9 mouse cellular contexts compared by ENCODE assay signal in genomic region chr15:24724664-24725063, GRCm38 (mm10).
DNase-seq lines count a peak whose midpoint lies in the region; ATAC-seq and TF ChIP-seq lines count a peak whose summit lies in the region.
"Had no signal": no experiment of that assay in that cellular context is flagged by ENCODE, and none has a peak within 500 bp of the region (broad histone marks: within the 10 kb centered on the region; RNA-seq: fewer than 3 reads in every experiment).

No protein-coding gene starts in this region.

- no peak for ATAC-seq in heart, postnatal 0 days (ENCODE audit: insufficient read depth, low read depth)

- no peak for TF ChIP-seq EP300 in heart, postnatal 0 days (IDR thresholded peaks at IDR 0.05; ENCODE audit: low read depth)

- no peak overlapping the region for H3K27ac ChIP-seq in heart, postnatal 0 days (ENCODE audit: low read depth)
- H3K27ac ChIP-seq: heart, embryonic 13.5 days had no signal

- peak; percentile 42 for TF ChIP-seq CTCF in heart, postnatal 0 days (IDR thresholded peaks at IDR 0.05; ENCODE audit: low read depth)
- TF ChIP-seq CTCF in E14TG2a.4 (conservative IDR thresholded peaks at IDR 0.05; ENCODE audit: low read length) = peak; percentile 40

- no peaks in the 10 kb centered on the region for H3K27me3 ChIP-seq in heart, postnatal 0 days (ENCODE audit: control insufficient read depth, insufficient read depth, low read length)
- H3K27me3 ChIP-seq in E14TG2a.4 (ENCODE audit: insufficient read depth, low read length) = no peaks in the 10 kb centered on the region
- H3K27me3 ChIP-seq: heart, embryonic 13.5 days had no signal

- DNase-seq in heart, postnatal 0 days (ENCODE audit: low spot score) = no peak
- DNase-seq in heart, postnatal 25 days (ENCODE audit: low spot score) = no peak
- DNase-seq in cerebellum, adult 9-10 months = peak; percentile 19
- DNase-seq in gastrocnemius, postnatal 10 days = peak; percentile 26
- peak; percentile 7 to 27 for DNase-seq in left cerebral cortex, postnatal 36 days (ENCODE audit: low spot score in 2 of 2)
- DNase-seq in ovary, postnatal 14 days (ENCODE audit: low spot score) = peak; percentile 9
- DNase-seq in spleen, postnatal 4 days (ENCODE audit: low spot score in 2 of 2) = no peak

- H3K4me1 ChIP-seq in heart, postnatal 0 days (ENCODE audit: control insufficient read depth, insufficient read depth) = no peaks in the 10 kb centered on the region
- H3K4me1 ChIP-seq in E14TG2a.4 (replicated peaks; ENCODE audit: low read depth, low read length) = no peaks in the 10 kb centered on the region
- H3K4me1 ChIP-seq: heart, embryonic 13.5 days had no signal

- no peak overlapping the region for H3K4me2 ChIP-seq in heart, postnatal 0 days (ENCODE audit: low read depth, low read length)
- H3K4me2 ChIP-seq: heart, embryonic 13.5 days had no signal

- H3K9ac ChIP-seq in heart, postnatal 0 days (replicated peaks; ENCODE audit: low read depth, low read length) = no peak overlapping the region
- H3K9ac ChIP-seq: heart, embryonic 13.5 days had no signal

- 41% methylated on average over 4 of the region's 4 CpGs for WGBS in heart, postnatal 0 days

- intact Hi-C loops in heart, postnatal 25 days (cut with DNase I) = no loop called here
- intact Hi-C loops in left cerebral cortex, postnatal 36 days (cut with DNase I) = loop anchor here (2.0 to 10.0 kb wide), 2 partner anchors 640 to 690 kb away; no protein-coding TSS in a partner anchor

- H3K4me3 ChIP-seq in heart, postnatal 0 days (ENCODE audit: low read depth, low read length) = no peak overlapping the region
- no peak overlapping the region for H3K4me3 ChIP-seq in E14TG2a.4 (replicated peaks; ENCODE audit: low read length)
- H3K4me3 ChIP-seq: heart, embryonic 13.5 days had no signal

- H3K36me3 ChIP-seq in heart, postnatal 0 days (replicated peaks; ENCODE audit: control insufficient read depth, insufficient read depth, low read length) = no peaks in the 10 kb centered on the region
- no peaks in the 10 kb centered on the region for H3K36me3 ChIP-seq in E14TG2a.4 (ENCODE audit: insufficient read depth, low read length)
- H3K36me3 ChIP-seq: heart, embryonic 13.5 days had no signal

- no peaks in the 10 kb centered on the region for H3K9me3 ChIP-seq in heart, postnatal 0 days (replicated peaks; ENCODE audit: control insufficient read depth, low read length)
- no peaks in the 10 kb centered on the region for H3K9me3 ChIP-seq in E14TG2a.4 (ENCODE audit: low read length)
- H3K9me3 ChIP-seq: heart, embryonic 13.5 days had no signal

Comparison
In these comparisons a context has a peak if more than half of its experiments do, and no peak if none do; other contexts are left out.
1. DNase-seq: peak in cerebellum, adult 9-10 months (single experiment), gastrocnemius, postnatal 10 days (single experiment), left cerebral cortex, postnatal 36 days (2 of 2) and ovary, postnatal 14 days (single experiment); none in heart, postnatal 0 days (single experiment), heart, postnatal 25 days (single experiment) and spleen, postnatal 4 days (0 of 2).